Mouse (Mus musculus): ENCODE data around the gene Mtx2. TPM values are rescaled to one million over a fixed set of nuclear protein-coding genes. Genes with fewer than 3 reads are reported as not detected.
A peak's percentile ranks its signal among the peaks of the same experiment; 100 is the strongest.

Mtx2 gene
- polyA plus RNA-seq, 1 experiment, result 6.0 TPM

DNA sequence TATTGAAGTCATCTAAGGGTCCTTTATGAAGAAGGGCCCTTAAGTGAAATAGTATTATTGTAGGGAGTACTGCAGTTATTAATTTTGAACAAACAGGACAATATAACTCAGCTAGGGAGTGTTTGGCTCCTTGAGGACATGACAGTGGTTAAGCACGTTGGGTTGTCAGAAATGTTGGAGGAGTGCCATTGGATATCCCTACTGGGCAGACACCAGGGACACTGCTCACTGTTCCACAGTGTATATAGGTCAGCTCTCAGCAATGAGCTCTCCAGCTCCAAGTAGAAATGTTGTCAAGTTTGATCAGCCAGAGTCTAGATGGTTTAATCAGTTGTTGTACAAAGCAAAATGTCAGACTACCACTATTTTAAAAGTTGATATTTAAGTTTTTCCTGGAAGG is 24.4 kb downstream of the Mtx2 start:
- TF ChIP-seq GATA1 (IDR thresholded peaks at IDR 0.05; ENCODE audit: low read length), result no peak
- no peak for TF ChIP-seq TAL1 (IDR thresholded peaks at IDR 0.05; ENCODE audit: low read length)
- peaks cover 22% of the 10 kb centered on the region for H3K4me1 ChIP-seq (ENCODE audit: control insufficient read depth)
- no peak overlapping the region for H3K4me3 ChIP-seq (replicated peaks)
- no peaks in the 10 kb centered on the region for H3K27me3 ChIP-seq (ENCODE audit: control insufficient read depth)
- H3K9me3 ChIP-seq (ENCODE audit: control insufficient read depth, low read length), result no peaks in the 10 kb centered on the region
- peaks cover 8% of the 10 kb centered on the region for H3K36me3 ChIP-seq (ENCODE audit: control insufficient read depth)

DNA sequence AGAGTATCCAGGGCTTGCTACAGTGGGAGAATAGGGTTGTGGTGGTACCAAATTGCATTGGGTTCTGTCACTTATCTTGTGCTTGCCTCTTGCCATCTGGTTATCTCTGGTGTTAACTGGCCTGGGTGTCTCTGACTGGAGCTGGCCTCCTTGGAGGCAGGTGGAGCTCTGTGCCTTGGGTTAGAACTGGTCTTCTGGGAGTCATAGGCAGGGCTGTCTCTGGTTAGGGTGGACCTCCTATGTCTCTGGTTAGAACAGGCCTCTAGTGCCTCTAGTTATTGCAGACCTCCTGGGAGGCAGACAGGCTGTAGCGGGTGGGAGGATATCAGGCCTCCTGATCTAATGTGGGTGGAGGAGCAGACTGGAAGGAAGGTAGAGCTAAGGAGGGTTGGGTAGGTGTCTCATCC is 36.5 kb downstream of the Mtx2 start:
- Histone ChIP-seq H3K27me3 (ENCODE audit: control insufficient read depth) (no peaks in the 10 kb centered on the region), H3K4me1 (ENCODE audit: control insufficient read depth) (peaks cover 56% of the 10 kb centered on the region), H3K4me3 (replicated peaks) (peak overlapping the region; percentile 37), H3K36me3 (ENCODE audit: control insufficient read depth) (peaks cover 16% of the 10 kb centered on the region), H3K9me3 (ENCODE audit: control insufficient read depth, low read length) (no peaks in the 10 kb centered on the region)
- TF ChIP-seq GATA1 (IDR thresholded peaks at IDR 0.05; ENCODE audit: low read length) (peak; percentile 76), TAL1 (IDR thresholded peaks at IDR 0.05; ENCODE audit: low read length) (peak; percentile 70)

DNA sequence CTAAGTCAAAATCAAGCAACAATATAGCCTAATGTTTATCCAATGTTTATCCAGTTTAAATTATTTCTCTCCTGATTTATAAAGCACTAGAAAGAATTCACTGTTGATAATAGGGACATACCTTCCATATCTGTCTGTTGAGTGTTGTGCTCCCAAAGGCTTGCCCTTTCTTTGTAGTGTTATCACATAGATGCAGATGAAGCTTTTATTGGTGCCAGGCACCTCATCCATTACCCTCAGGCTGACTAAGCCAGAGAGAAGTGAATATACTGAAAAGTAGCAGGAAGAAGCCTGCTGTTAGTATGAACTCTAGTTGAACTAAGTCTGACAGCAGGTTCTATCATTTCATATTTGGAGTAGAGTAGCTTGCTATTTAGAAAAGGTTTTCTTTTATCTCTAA is 39.8 kb downstream of the Mtx2 start:
- TF ChIP-seq GATA1 (IDR thresholded peaks at IDR 0.05; ENCODE audit: low read length) (no peak; the same call in 1 of the 2 replicates), TAL1 (IDR thresholded peaks at IDR 0.05; ENCODE audit: low read length) (no peak; the same call in 2 of the 3 replicates)
- H3K4me3 ChIP-seq (replicated peaks), result no peak overlapping the region
- H3K9me3 ChIP-seq (ENCODE audit: control insufficient read depth, low read length), result no peaks in the 10 kb centered on the region
- H3K36me3 ChIP-seq (ENCODE audit: control insufficient read depth), result peaks cover 26% of the 10 kb centered on the region
- no peaks in the 10 kb centered on the region for H3K27me3 ChIP-seq (ENCODE audit: control insufficient read depth)
- H3K4me1 ChIP-seq (ENCODE audit: control insufficient read depth), result peaks cover 56% of the 10 kb centered on the region

DNA sequence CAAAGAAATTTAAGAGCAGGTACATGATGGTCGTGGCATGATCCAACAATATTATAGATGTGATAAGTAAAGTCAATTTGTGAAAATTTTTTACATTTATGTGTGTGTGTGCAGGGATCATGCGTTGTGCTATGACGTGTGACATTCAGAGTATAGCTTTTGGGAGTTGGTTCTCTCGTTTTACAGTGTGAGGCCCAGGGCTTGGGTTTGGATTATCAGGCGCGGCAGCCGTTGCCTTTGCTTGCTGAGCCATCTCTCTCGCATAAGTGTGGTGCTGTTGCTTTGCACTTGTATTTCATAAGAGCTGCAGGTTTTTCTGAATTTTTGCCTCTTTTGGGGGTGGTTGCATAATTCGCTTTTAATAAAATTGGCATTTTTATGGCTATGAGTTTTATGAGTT is 48.4 kb downstream of the Mtx2 start:
- peaks cover 53% of the 10 kb centered on the region for H3K36me3 ChIP-seq (ENCODE audit: control insufficient read depth)
- TF ChIP-seq TAL1 (IDR thresholded peaks at IDR 0.05; ENCODE audit: low read length) (no peak), GATA1 (IDR thresholded peaks at IDR 0.05; ENCODE audit: low read length) (no peak)
- peaks cover 21% of the 10 kb centered on the region for H3K4me1 ChIP-seq (ENCODE audit: control insufficient read depth)

DNA sequence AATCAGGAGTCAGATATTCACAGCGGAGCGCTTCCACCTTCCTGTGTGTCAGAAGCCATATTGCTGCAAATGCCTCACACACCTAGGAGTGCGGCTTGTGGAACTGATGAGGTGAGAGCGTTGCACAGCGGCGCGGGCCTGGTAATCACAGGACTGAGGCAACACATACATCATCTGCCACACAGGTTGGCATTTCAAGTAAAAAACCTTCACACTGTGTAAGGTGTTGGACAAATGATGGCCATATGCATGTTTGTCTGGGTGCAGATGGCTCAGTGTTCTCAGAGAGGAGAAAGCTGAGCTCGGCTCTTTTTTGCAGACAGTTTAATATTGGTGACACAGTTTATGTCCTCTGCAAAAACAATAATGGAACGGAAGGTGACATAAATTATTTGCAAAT is 58.8 kb downstream of the Mtx2 start:
- Histone ChIP-seq H3K36me3 (ENCODE audit: control insufficient read depth) (peaks cover 6% of the 10 kb centered on the region), H3K4me3 (replicated peaks) (no peak overlapping the region), H3K27me3 (ENCODE audit: control insufficient read depth) (no peaks in the 10 kb centered on the region), H3K4me1 (ENCODE audit: control insufficient read depth) (no peaks in the 10 kb centered on the region), H3K9me3 (ENCODE audit: control insufficient read depth, low read length) (no peaks in the 10 kb centered on the region)
- TF ChIP-seq GATA1 (IDR thresholded peaks at IDR 0.05; ENCODE audit: low read length), result no peak

More for the DNA sequence above, 48.4 kb downstream of the Mtx2 start:
- H3K4me3 ChIP-seq (replicated peaks), result no peak overlapping the region
- H3K27me3 ChIP-seq (ENCODE audit: control insufficient read depth), result no peaks in the 10 kb centered on the region
- no peaks in the 10 kb centered on the region for H3K9me3 ChIP-seq (ENCODE audit: control insufficient read depth, low read length)

DNA sequence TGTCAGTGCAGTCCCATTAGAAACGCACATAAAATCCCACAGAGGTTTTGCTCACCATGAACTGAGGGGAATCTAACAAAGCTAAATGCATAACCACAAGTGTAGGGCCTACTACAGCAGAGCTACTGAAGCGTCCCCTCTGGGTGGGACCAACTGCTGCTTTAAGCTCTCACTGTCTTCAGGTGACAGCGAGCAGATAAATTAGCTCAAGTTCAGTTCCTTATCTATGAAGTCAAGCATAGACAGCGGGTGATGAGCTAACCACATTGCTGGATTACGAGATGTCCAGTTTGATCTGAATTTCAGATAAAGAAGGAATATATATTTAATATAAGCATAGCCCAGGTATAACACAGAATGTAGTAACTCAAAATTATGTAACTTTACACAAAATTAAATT is 66.3 kb downstream of the Mtx2 start:
- TF ChIP-seq GATA1 (IDR thresholded peaks at IDR 0.05; ENCODE audit: low read length) (no peak), TAL1 (IDR thresholded peaks at IDR 0.05; ENCODE audit: low read length) (no peak)
- Histone ChIP-seq H3K4me1 (ENCODE audit: control insufficient read depth) (peaks cover 5% of the 10 kb centered on the region), H3K9me3 (ENCODE audit: control insufficient read depth, low read length) (no peaks in the 10 kb centered on the region), H3K4me3 (replicated peaks) (no peak overlapping the region), H3K27me3 (ENCODE audit: control insufficient read depth) (no peaks in the 10 kb centered on the region), H3K36me3 (ENCODE audit: control insufficient read depth) (no peaks in the 10 kb centered on the region)

DNA sequence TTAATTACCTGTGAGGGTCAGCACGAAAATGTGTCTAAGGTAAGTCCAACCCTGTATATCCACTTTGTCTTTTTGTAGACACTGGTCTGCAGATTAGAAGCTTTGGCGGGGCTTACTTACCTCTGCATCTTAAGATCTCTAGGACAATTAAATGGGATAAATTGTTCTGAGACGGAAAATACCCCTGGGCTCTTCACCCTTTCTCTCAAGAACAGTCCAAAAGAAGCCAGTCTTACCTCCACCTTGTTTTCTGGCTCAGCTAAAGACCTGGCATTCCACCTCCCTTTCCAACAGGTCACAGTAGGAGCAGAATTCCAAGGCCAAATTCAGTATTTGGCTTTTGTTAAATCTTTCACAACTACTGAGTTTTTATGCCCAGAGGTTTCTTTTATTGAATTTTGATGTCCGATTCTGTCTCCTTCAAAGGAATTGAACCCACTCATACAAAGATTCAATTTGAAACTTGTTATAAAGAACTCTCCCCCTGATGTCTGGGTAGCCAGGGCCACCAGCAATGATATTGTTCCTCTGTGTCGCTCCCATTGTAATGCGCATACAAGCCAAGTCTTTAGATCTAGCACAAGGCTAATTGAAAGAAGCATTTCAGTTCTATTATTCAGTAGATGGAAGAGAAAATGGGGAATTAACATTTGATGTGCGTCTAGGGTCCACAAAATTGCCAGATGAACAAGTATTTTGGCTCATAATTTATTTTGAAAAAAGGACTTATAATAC is 67.4 kb downstream of the Mtx2 start:
- Histone ChIP-seq H3K4me1 (ENCODE audit: control insufficient read depth) (peaks cover 5% of the 10 kb centered on the region), H3K9me3 (ENCODE audit: control insufficient read depth, low read length) (no peaks in the 10 kb centered on the region), H3K36me3 (ENCODE audit: control insufficient read depth) (no peaks in the 10 kb centered on the region), H3K27me3 (ENCODE audit: control insufficient read depth) (no peaks in the 10 kb centered on the region), H3K4me3 (replicated peaks) (no peak overlapping the region)
- TF ChIP-seq GATA1 (IDR thresholded peaks at IDR 0.05; ENCODE audit: low read length), result no peak
- no peak for TF ChIP-seq TAL1 (IDR thresholded peaks at IDR 0.05; ENCODE audit: low read length)

DNA sequence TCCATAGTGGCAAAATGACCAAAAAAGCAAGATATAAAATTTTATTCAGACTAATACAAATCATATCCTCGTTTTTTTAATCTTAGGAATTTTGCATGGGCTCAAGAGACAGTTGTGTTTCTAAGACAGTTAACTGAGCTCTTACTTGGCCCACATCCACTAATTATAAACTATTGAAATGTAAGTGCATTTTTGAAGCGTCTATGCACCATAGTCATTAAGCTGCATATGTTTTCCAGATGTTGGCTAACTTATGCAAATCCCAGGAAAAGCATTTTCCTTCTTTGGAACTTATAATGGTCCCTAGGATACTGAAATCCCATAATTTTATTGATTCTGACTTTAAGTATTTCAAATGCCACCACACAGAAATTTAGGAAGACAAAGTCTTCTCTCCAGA is 68.5 kb downstream of the Mtx2 start:
- Histone ChIP-seq H3K9me3 (ENCODE audit: control insufficient read depth, low read length) (no peaks in the 10 kb centered on the region), H3K4me1 (ENCODE audit: control insufficient read depth) (peaks cover 5% of the 10 kb centered on the region), H3K36me3 (ENCODE audit: control insufficient read depth) (no peaks in the 10 kb centered on the region), H3K4me3 (replicated peaks) (no peak overlapping the region), H3K27me3 (ENCODE audit: control insufficient read depth) (no peaks in the 10 kb centered on the region)
- TF ChIP-seq GATA1 (IDR thresholded peaks at IDR 0.05; ENCODE audit: low read length) (no peak), TAL1 (IDR thresholded peaks at IDR 0.05; ENCODE audit: low read length) (no peak)

DNA sequence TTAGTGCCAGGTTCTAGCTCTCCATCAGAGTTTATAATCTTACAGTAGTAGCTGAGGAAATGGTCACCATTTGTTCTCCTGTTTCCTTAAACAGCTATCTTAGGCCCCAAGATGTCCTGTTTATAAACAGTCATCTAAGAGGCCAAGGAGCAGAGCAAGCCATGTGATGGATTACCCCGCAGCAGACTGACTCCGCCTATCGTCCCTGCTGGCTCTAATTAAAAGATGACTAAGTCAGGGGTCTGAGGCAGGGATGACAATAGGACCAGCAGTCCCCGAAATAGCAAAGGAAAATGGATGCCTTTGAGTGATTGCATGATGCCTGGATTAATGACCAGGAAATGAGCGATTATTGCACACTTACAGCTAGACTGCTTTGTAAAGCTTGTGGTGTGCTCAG is 74.4 kb downstream of the Mtx2 start:
- H3K27me3 ChIP-seq (ENCODE audit: control insufficient read depth), result 0 out of 2 replicates have a peak, but pooled peaks cover 2% of the 10 kb centered on the region
- H3K4me1 ChIP-seq (ENCODE audit: control insufficient read depth), result no peaks in the 10 kb centered on the region
- H3K4me3 ChIP-seq (replicated peaks), result no peak overlapping the region
- no peaks in the 10 kb centered on the region for H3K36me3 ChIP-seq (ENCODE audit: control insufficient read depth)
- no peak for TF ChIP-seq GATA1 (IDR thresholded peaks at IDR 0.05; ENCODE audit: low read length)
- no peak for TF ChIP-seq TAL1 (IDR thresholded peaks at IDR 0.05; ENCODE audit: low read length)
- H3K9me3 ChIP-seq (ENCODE audit: control insufficient read depth, low read length), result no peaks in the 10 kb centered on the region

All from erythroblast, embryonic 14.5 days (primary cell).